Mouse (Mus musculus): ENCODE results near the gene Zcchc24. TPM values are rescaled to one million over a fixed set of nuclear protein-coding genes. Genes with fewer than 3 reads are reported as not detected.
"Not testable (repeated sequence)": the region's sequence is repeated elsewhere in the genome, so short reads cannot be mapped to it uniquely, and the experiment has no call there.

Gene Zcchc24
- 7.3 and 9.3 TPM in 2 replicates for polyA plus RNA-seq (2015; fragmentation: Nextera tagmentation; extraction: Ambion mirVana)

DNA sequence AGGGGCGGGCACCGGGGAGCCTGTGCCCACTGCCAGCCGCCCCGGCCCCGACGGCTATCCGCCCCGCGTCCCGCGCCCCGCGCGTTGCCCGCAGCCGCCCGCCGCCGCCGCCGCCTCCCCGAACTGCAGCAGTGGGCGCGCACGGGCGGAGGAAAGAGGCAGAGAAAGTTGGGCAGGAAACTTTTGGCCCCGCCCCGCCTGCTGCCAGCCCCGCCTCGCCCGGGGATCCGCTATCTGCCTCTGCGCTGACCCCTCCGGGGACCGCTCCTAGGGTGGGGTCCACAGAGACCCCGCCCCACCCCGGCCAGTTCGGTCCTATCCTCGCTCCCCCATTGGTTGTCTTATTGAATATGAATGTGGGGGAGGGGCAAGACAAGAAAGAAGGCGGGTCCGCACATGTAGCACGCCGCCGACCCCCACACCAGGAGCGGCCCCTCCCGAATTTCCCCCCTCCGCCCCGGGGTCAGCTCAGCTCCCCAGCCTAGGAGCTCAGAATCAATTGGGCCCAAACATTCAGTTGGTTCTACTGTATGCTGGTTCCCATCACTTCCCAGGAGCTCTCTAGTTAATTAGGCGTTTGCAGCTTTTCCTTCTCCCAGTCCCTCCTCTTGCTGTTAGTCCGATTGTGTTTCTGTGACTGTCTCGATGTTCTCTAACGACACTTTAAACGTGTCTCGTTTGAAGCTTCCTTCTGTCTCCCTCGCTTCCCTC is at the start of gene Zcchc24:
TSS of gene Zcchc24 (minus strand) at position 125 of the 711 bp plus-strand sequence.
- peak within 1 kb of the TSS; percentile 37; the same call in 1 of the 2 replicates for H3K27ac ChIP-seq
- peak within 1 kb of the TSS; percentile 99 for H3K4me2 ChIP-seq (replicated peaks)
- H3K9me3 ChIP-seq, result no peaks in the 10 kb centered on the region
- WGBS, result 1% methylated on average over 52 of the region's 55 CpGs
- peak within 1 kb of the TSS; percentile 60 for H3K4me3 ChIP-seq (replicated peaks)
- H3K27me3 ChIP-seq, result peaks cover 21% of the 10 kb centered on the region
- H3K36me3 ChIP-seq, result no peaks in the 10 kb centered on the region
- H3K4me1 ChIP-seq (replicated peaks), result peaks cover 49% of the 10 kb centered on the region
- peak within 1 kb of the TSS; percentile 73 for H3K9ac ChIP-seq (replicated peaks)
- ATAC-seq, result peak; percentile 65

DNA sequence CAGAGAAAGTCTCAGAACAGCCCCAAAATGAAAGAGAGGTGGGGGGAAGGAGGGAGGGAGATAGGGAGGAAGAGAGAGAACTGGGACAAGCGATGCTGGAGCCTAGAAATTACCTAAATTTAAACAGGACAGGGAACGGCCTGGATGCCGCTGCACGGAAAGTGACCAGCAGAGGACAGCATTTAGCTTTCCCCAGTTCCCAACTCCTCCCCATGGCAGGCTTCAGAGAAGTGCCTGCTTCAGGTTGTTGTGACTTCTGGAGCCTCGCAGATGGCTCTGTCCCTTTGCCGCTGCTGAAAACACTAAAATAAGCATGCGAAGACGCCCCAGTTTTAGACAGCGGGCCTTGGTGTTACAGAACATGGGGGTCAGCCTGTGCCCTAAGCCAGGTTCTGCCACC is 47.6 kb upstream of the Zcchc24 start:
- ATAC-seq, result peak; percentile 53; the same call in 1 of the 2 replicates

DNA sequence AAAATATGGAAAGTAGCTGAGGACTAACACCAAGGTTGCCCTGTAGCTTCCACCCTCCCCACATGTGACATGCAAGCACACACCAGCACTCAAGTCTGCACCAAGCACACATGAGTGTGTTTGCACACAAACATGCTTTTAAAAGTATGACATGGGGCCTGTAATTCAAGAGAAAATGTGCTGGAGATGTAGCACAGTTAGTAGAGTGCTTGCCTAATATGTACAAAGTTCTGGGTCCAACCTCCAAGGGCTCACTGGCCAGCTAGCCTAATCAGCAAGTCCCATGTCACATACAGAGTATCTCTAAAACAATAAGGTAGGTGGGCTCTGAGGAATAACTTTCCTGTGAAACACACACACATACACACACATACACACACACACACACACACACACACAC is 45.3 kb upstream of the Zcchc24 start:
- H3K9me3 ChIP-seq, result no peaks in the 10 kb centered on the region

More for the DNA sequence above, 47.6 kb upstream of the Zcchc24 start:
- H3K36me3 ChIP-seq, result no peaks in the 10 kb centered on the region
- no peak overlapping the region for H3K27ac ChIP-seq
- H3K9ac ChIP-seq (replicated peaks), result no peak overlapping the region
- H3K9me3 ChIP-seq, result no peaks in the 10 kb centered on the region
- H3K27me3 ChIP-seq, result no peaks in the 10 kb centered on the region
- H3K4me2 ChIP-seq (replicated peaks), result no peak overlapping the region
- 14% methylated on average over 9 of the region's 9 CpGs for WGBS
- 0 out of 2 replicates have a peak, but pooled peaks cover 2% of the 10 kb centered on the region for H3K4me1 ChIP-seq (replicated peaks)
- no peak overlapping the region for H3K4me3 ChIP-seq (replicated peaks)

DNA sequence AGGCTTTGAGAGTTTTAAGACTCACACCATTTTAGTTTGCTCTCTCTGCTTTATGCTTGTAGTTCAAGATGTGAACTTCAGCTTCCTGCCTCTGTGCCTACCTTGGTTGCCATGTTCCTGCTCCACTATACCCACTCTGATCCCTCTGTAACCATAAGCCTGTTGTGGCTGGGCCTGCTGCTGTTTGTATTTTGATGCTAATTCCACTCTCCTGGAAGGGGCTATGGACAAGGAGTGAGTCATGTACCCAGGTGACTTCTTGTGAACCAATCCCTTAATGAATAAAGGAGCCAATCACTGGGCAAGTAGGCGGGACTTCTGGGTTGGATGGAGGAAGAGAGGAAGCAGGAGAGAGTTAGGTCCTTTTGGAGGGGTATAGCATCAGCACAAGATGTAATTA is 42.2 kb upstream of the Zcchc24 start:
- not testable (repeated sequence) for H3K4me2 ChIP-seq (replicated peaks); H3K36me3 ChIP-seq; H3K9me3 ChIP-seq; H3K4me3 ChIP-seq (replicated peaks); H3K27ac ChIP-seq; H3K27me3 ChIP-seq; ATAC-seq; H3K9ac ChIP-seq (replicated peaks); H3K4me1 ChIP-seq (replicated peaks)
- WGBS, result 67% methylated on average over 1 of the region's 1 CpGs

More for the DNA sequence above, 45.3 kb upstream of the Zcchc24 start:
- Histone ChIP-seq H3K36me3 (no peaks in the 10 kb centered on the region), H3K4me1 (replicated peaks) (0 out of 2 replicates have a peak, but pooled peaks cover 2% of the 10 kb centered on the region), H3K9ac (replicated peaks) (no peak overlapping the region), H3K27me3 (no peaks in the 10 kb centered on the region), H3K27ac (no peak overlapping the region), H3K4me3 (replicated peaks) (no peak overlapping the region), H3K4me2 (replicated peaks) (no peak overlapping the region)
- no peak for ATAC-seq

DNA sequence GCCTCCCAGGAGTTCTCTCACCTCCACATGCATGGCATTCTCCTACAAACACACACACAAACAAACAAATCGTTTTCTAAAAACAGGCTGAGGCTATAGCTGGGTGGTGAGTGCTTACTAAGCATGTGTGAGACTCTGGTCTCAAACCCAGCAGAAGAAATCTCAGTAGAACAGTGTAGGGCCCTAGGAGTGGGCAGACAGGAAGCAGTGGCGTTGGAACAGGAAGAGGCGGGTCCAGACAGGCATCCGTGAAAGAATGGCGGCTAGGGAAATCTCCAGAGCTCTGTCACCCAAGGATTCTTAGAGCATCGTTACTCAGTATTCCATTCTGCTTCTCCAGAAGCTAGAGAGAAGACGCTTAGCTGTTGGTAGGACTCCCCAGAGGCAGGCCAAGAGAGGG is 37.7 kb upstream of the Zcchc24 start:
- Histone ChIP-seq H3K27ac (no peak overlapping the region), H3K9me3 (no peaks in the 10 kb centered on the region), H3K27me3 (no peaks in the 10 kb centered on the region), H3K9ac (replicated peaks) (no peak overlapping the region), H3K4me1 (replicated peaks) (no peaks in the 10 kb centered on the region), H3K36me3 (no peaks in the 10 kb centered on the region), H3K4me3 (replicated peaks) (no peak overlapping the region), H3K4me2 (replicated peaks) (no peak overlapping the region)
- WGBS, result 94% methylated on average over 7 of the region's 7 CpGs
- no peak for ATAC-seq

DNA sequence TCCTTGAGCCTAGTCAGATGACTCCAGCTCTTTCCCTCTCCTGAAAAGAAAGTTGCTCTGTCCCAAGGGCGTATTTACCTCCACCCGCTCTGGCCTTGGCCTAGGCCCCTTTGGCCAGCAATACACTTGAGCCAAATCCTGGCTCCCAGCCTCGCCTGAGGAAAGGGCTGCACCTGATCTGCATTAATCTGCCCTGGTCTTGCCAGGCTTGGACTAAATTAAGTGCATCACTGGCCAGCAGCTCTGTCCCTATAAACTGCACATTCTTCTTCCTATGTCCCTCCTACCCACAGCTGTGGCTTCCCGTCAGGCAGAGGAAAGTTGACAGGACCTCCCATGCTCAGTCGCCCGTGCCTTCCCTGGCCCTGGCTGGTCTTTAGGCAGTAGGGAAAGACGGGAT is 37.0 kb upstream of the Zcchc24 start:
- ATAC-seq, result no peak
- Histone ChIP-seq H3K27ac (no peak overlapping the region), H3K4me1 (replicated peaks) (no peaks in the 10 kb centered on the region), H3K9me3 (no peaks in the 10 kb centered on the region), H3K4me2 (replicated peaks) (no peak overlapping the region), H3K4me3 (replicated peaks) (no peak overlapping the region), H3K27me3 (no peaks in the 10 kb centered on the region), H3K36me3 (no peaks in the 10 kb centered on the region), H3K9ac (replicated peaks) (no peak overlapping the region)
- WGBS, result 59% methylated on average over 7 of the region's 7 CpGs

DNA sequence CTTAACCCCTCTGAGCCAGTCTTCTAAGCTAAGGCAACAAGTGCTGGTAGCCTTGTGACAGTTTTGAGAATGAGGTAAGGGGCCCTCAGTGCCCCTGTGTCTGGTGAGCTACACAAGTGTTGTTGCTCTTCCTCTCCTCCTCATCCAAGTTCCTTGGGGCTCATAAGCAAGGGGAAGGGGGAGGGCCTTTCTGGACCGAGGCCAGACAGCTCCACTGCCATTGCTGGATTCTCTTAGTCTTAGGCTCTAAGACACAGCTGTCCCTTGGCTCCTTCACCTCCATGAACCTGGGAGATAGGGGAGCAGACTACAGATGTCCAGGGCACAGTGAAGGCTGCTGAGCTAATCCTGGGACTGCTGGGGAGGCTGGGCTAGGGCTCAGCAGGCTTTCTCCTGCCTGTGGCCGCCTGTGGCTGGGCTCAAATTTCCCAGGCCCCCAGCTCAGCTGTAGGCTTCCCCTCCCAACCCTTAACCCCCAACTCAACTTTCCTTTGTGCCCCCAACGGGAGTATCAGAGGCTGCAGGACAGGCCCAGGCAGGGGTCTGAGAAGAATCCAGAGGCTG is 34.5 kb upstream of the Zcchc24 start:
- no peak overlapping the region for H3K4me3 ChIP-seq (replicated peaks)
- H3K36me3 ChIP-seq, result no peaks in the 10 kb centered on the region
- H3K9me3 ChIP-seq, result no peaks in the 10 kb centered on the region
- H3K4me2 ChIP-seq (replicated peaks), result no peak overlapping the region
- peaks cover 6% of the 10 kb centered on the region; the same call in 1 of the 2 replicates for H3K27me3 ChIP-seq
- ATAC-seq, result no peak
- no peak overlapping the region for H3K27ac ChIP-seq
- WGBS, result 38% methylated on average over 3 of the region's 3 CpGs
- H3K4me1 ChIP-seq (replicated peaks), result 0 out of 2 replicates have a peak, but pooled peaks cover 2% of the 10 kb centered on the region
- H3K9ac ChIP-seq (replicated peaks), result no peak overlapping the region

DNA sequence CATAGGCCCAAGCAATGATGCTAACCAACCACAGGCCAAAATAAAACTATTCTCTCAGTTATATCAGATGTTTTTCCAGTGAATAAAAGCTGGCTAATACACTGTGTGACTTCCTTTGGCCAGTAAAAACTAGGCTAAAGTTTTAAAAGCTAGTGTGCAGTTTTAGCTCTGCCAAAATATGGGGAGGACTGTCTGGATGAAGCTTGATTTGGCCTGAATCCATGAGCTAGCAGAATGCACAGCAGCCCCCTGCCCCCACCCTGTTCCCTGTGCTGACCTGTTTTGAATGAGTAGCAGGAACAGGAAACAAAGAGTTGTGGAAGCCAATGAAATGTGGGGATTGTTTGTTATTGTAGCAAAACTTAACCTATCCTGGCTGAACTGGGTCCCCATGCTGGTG is 33.7 kb upstream of the Zcchc24 start:
- ATAC-seq, result no peak

DNA sequence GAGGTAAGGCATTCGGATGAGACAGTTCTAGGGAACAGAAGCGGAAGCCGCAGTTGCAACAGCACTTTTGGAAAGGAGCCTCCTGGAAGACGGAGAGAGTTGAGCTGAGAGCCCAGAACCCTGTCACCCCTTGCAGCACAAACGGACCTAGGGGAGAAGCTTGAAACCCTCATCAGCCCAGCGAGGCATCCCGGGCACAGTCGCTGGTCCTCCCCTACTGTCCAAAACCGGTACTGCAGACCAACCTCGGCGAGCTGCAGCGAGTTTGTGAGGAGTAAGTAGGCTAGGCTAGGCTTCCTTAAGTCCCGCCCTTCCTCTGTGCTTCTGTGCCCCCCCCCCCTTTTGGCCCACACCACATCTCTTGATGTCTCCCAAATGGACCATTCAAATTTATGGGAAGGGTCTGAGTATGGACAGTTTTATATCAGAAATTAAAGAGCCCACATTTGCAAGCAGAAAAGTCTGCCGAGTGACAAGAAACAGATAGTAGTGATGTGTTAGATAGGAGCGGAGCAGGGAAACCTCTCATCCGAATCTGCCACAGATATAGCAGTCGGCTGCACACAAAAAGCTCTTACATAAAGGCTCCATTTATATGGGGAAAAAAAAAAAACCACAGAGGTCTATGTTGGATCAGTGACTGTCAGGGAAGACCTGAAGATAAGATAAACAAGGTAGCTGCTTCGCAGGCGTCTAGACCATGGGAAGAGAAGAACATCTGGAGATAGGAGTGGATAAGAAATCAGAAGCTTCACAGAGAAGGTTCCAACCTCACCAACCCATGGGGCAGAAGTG is 31.5 kb upstream of the Zcchc24 start:
- no peak overlapping the region for H3K4me3 ChIP-seq (replicated peaks)
- H3K27me3 ChIP-seq, result peaks cover 6% of the 10 kb centered on the region; the same call in 1 of the 2 replicates
- no peaks in the 10 kb centered on the region for H3K9me3 ChIP-seq
- H3K36me3 ChIP-seq, result no peaks in the 10 kb centered on the region
- 29% methylated on average over 19 of the region's 19 CpGs for WGBS
- H3K4me1 ChIP-seq (replicated peaks), result 0 out of 2 replicates have a peak, but pooled peaks cover 8% of the 10 kb centered on the region
- no peak overlapping the region for H3K9ac ChIP-seq (replicated peaks)
- H3K27ac ChIP-seq, result no peak overlapping the region
- no peak overlapping the region; the same call in 1 of the 2 replicates for H3K4me2 ChIP-seq (replicated peaks)
- peak; percentile 70 for ATAC-seq

More for the DNA sequence above, 33.7 kb upstream of the Zcchc24 start:
- H3K4me3 ChIP-seq (replicated peaks), result no peak overlapping the region
- H3K27me3 ChIP-seq, result peaks cover 6% of the 10 kb centered on the region; the same call in 1 of the 2 replicates
- H3K4me1 ChIP-seq (replicated peaks), result 0 out of 2 replicates have a peak, but pooled peaks cover 2% of the 10 kb centered on the region
- H3K27ac ChIP-seq, result no peak overlapping the region
- H3K9ac ChIP-seq (replicated peaks), result no peak overlapping the region
- no peaks in the 10 kb centered on the region for H3K9me3 ChIP-seq
- no peaks in the 10 kb centered on the region for H3K36me3 ChIP-seq
- no peak overlapping the region for H3K4me2 ChIP-seq (replicated peaks)

DNA sequence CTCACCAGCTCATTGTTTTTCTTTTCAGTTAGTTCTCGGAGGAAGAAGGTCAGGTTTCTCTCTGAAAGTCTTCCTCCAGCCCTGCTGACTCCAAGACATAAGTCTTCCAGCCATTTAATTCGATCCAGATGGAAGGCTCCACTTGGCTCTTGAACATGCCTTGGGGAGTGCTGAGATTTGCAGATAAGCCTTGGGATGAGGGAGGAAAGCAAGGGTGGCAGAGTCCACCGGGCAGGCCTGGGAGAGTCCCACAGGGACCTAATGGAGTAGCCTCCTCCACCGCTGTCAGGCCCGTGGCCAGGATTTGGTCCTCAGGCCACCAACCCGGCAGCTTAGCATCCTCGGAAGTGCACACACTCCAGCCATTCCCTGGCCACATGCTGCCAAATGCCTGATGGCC is 27.8 kb upstream of the Zcchc24 start:
- H3K4me1 ChIP-seq (replicated peaks), result 0 out of 2 replicates have a peak, but pooled peaks cover 8% of the 10 kb centered on the region
- WGBS, result 84% methylated on average over 7 of the region's 7 CpGs

DNA sequence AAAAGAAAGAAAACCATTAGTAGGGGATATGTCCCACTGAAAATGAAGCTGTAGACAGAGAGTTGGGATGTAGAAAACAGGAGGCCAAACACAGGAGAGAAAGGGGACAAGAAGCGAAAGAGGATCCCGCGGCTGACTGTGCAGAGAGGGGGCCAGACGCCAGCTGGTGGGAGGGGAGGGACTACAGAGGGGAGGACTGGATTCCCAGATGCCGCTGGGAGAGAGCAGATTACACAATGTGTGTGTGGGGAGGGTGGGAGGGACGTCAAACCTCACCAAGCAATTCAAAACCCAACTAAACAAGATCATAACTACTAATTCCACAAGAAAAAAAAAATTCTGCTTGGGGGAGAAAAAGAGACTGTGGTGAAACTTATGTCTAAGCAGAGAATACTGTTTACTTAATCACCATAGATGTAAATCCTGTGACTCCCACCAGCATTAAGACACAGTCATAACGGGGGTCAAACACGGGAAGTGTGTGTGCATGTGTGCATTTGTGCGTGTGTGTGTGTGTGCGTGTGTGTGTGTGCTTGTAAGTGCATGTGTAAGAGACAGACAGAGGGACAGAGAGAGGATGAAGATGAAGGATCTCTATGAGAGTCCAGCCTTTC is 26.8 kb upstream of the Zcchc24 start:
- Histone ChIP-seq H3K36me3 (no peaks in the 10 kb centered on the region), H3K9ac (replicated peaks) (no peak overlapping the region), H3K4me3 (replicated peaks) (no peak overlapping the region), H3K4me1 (replicated peaks) (0 out of 2 replicates have a peak, but pooled peaks cover 8% of the 10 kb centered on the region), H3K27me3 (peaks cover 6% of the 10 kb centered on the region; the same call in 1 of the 2 replicates), H3K9me3 (no peaks in the 10 kb centered on the region), H3K4me2 (replicated peaks) (no peak overlapping the region), H3K27ac (0 out of 2 replicates have a peak overlapping the region, but pooled peaks have one; percentile 26)
- 30% methylated on average over 10 of the region's 10 CpGs for WGBS
- no peak for ATAC-seq

More for the DNA sequence above, 27.8 kb upstream of the Zcchc24 start:
- H3K36me3 ChIP-seq, result no peaks in the 10 kb centered on the region
- H3K27ac ChIP-seq, result no peak overlapping the region
- H3K27me3 ChIP-seq, result peaks cover 6% of the 10 kb centered on the region; the same call in 1 of the 2 replicates
- H3K9ac ChIP-seq (replicated peaks), result no peak overlapping the region
- no peaks in the 10 kb centered on the region for H3K9me3 ChIP-seq
- no peak overlapping the region for H3K4me3 ChIP-seq (replicated peaks)
- no peak overlapping the region for H3K4me2 ChIP-seq (replicated peaks)
- no peak for ATAC-seq
